Mouse (Mus musculus) layer of hippocampus, adult 9-11 months (tissue): ENCODE measurements around the gene Ndufa12.

Experiments
- DNase-seq: peaks from one replicate; pipeline ENCODE4 v3.0.0; 2022

Ndufa12 gene

DNA sequence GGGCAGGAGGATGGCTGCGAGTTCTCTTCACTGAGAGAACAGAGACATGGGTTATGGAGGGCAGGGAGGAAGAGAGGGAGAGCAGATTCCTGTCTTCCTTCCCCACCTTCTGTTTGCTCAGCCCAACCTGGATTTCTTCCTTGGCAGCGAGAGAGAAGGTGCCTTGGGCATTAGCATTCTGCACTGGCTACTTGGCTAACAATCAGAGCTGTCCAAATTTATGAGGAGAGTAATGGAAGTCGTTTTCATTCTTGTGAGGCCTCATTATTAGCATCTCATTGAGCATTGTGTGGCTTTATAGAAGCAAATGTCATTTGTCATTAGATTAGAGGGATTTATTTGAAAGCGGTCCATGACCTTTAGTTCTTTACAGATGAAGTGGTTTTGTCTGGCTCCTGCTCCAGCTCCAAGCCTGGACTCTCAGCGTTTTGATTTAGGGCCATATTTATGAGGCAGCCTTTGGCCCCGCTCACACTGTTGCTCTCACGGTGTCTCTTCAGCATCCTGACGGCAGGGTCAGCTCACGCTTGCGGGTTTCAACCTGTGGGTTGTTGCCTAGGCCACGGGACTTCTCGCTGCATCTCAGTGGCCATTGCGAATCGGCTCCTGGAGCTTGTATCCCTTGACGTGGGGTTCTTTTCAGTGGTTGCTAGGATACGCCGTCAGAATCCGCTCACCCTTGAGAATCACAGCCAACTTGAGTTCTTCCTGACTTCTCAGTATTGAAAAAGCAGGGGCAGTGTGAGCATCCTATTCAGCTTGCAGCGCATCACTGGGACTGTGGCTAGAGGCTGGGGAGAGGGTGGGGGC lies 31.9 kb downstream of the Ndufa12 start:
- DNase-seq = peak; percentile 34

DNA sequence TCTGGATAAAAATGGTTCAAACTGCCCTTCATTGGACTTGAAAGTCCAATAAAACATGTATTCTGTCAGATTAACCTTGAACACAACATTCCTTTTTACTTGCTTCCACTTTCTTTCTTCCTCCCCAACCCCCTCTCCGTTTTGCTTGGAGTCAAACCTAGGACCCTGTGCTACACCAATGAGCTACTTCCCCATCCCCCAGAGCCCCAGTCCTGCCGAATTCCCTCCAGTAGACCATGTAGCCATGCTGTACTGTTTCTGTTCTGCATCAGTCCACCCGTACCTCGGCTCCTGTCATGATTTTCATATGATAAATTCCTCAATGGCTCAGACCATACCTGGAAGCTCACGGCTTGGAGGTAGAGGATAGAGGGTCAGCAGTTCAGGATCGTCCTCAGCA lies 32.5 kb downstream of the Ndufa12 start:
- no peak for DNase-seq

DNA sequence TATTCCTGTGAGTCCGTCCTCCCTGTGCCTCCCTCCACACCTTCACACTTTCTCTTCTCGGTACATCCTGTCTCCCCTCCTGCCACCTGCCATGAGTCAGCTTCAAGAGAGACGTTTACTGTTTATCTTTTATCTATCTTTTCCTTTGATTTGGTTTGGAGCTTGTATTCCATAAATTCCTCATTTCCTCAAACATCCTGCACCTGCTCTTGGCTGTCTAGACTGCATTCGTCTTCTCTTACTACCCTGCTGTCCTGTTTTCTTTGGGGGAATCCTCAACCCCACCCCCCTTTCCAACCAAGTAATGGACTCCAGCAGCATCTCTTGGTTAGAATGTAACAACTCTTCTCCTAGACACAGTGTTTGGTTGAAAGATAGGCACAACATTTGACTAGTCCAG lies 36.7 kb downstream of the Ndufa12 start:
- no peak for DNase-seq

DNA sequence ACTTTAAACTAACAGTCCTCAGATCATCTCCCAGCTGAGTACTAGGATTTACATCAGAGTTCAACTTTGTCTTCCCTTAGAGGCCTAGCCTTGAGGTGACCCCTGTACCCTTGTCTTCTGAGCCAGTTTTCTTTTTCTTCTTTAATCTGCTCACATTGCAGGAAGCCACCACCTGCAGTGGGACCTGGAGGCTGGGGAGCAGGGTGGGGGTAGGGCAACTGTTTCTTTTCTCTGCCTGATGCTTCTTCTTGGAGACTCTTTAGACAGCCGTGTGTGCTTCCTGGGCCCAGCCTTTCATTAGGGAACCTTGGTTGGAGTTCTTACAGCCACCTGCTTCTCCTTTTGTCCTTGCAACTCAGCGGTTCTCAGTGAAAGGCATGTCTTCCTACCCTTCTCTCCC lies 42.8 kb downstream of the Ndufa12 start:
- DNase-seq = no peak

DNA sequence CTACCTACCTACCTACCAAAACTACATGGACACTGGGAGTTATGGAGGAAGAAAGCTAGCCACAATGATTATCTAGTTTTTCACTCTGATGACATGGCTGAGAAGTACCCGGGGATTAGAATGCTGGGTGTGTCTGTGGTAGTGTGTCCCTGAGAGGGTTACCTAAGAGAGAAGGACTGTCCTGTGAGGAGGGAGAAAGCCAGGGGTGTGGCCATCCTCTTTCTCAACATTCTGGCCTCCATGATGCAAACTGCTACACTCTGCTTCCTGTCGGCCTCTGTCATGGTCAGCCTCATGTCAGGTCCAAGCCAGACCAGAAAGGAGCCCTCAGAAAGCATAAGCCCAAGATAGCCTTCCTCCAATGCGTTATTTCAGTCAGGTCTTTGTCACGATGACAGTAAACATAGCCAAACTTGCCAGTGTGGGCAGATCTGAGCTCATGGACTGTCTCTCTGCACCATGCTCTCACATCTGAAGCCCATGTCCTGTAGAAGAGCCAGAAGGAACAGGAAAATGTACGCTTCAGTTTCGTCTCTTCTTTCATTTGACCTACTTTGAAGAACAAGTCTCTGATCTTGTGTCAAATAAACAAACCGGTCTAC lies 49.3 kb downstream of the Ndufa12 start:
- no peak for DNase-seq

DNA sequence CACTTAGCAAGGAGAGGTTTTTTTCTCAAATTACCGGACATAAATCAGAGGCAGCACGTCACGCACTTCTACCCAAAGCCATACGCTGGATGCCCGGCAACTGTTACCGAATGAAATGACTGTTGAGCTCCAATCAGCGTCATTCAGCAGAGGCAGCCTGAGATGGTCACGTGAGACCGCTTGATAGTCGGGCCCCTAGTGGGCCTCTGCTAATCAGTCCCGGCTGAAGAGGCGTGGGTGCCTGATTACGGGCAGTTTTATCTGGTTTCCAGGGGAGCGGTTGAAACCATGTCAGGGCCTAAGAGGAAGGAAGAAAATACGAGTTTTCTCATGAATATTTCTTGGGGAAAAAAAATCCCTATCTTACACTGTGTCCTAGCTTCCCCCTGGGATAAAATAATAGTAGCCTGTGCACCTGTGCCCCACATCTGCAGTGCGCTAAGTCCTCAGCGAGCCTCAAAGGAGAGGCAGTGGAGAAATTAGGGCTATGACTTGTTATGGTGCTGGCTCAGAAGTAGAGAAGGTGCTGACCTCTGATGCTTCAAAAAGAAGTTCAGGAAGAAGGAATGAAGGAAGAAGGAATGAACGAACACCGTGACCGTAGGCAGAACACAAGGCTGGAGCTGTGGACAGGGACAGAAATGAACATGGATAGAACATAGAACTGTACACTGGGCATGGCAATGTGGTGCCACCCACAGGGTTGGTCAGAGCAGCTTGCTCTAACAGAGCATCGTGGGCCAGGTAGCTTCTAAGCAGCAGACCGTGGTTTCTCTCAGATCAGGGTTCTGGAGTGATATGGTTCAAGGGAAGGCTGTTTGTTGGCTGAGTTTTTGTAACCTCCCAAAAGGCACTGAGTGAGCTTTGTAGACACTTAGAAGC lies 51.3 kb downstream of the Ndufa12 start:
- peak; percentile 23 for DNase-seq

DNA sequence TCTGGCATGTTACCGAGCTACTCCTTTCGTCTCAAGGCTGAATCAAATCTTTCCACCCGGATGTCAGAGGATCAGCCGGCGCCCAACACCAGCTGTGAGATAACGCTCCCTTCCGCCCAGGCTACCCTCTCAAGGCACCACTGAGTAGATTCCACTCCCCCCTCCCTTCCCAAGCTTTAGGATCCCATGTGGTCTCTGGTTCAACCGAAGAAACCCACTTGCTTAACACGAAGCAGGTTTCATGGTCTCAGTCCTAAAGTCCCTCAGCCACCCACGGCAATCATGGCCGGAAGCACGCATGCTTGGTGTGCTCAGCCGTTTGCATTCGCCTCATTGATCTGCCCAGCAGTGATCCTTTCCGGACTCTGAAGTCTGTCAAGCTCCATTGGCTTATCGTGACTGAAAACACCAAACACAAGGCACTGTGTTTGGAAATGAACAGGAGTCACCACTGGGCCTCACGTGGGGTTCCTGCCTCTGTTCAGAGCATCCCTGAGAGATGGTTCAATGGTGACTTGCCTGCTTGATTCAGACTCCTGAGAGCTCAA lies 54.8 kb downstream of the Ndufa12 start:
- no peak for DNase-seq

DNA sequence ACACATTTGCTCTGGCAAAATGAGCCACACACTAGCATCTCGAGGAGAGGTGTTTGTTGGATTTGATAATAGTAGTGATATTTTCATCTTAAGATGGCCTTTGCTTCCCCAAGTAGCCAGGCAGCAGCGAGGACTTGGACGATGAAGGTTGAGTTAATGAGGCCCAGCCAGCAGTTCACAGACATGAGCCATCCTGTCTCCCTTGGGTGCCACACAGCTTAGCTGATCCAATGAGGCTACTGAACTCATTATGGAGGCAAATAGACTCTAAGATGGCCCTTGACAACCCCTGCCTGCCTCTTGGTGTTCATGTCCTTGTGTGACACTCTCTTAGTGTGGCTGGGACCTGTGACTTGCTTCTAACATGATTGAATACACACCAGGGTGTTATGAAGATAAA lies 56.2 kb downstream of the Ndufa12 start:
- no peak for DNase-seq

DNA sequence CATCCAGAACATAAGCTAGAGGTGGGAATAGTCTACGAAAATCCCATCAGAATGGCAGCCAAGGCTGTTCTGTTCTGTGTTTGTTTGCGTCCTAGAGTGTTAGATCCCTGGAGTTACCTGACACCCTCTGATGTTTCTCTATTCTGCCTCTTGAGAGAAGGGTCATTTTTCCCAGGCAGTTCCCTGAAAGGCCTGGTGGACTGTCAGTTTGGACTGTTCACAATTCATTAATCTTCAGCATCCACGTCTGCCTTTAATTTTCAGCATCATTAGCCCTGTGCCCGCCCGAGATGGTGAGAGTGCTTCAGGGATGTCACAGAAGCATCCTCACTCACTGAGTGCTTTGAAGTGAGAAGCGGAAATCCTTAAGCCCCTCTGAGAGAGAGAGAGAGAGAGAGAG lies 57.2 kb downstream of the Ndufa12 start:
- DNase-seq = no peak

DNA sequence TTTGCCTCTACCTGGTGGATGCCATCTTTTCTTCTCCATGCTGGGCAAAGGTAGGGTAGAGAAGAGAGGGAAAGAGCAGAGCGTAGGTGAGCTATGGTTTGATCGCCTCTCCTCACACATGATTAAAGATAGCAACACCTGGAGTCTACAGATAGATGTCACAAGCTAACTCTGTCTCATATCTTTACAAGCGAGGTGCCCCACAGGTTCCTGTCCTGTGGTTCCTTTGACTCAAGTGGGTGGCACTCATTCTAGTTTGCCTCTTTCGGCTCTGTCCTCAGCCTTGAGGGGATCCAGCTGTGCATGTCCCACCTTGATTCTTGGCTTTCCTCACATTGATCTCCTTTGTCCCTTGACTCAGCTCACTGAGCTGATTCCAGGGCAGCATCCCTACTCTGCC lies 58.0 kb downstream of the Ndufa12 start:
- no peak for DNase-seq

DNA sequence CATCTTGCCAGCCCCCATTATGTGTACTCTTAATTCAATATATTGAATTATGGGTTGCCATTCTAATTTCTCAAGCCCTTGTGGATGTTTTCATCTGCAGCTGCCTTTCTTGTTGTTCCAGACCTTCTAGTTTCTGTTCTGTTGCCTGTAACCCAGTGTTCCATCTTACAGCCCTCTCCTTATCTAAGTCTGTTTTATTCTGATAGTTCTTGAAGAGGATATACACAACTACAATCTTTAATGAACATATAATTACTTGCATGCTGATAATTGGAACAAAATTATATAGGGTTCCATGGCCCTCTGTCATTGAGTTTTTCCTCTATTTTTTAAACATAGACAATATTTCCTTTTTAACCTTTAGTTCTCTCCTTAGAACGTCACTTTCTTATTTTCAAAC lies 62.0 kb downstream of the Ndufa12 start:
- no peak for DNase-seq

DNA sequence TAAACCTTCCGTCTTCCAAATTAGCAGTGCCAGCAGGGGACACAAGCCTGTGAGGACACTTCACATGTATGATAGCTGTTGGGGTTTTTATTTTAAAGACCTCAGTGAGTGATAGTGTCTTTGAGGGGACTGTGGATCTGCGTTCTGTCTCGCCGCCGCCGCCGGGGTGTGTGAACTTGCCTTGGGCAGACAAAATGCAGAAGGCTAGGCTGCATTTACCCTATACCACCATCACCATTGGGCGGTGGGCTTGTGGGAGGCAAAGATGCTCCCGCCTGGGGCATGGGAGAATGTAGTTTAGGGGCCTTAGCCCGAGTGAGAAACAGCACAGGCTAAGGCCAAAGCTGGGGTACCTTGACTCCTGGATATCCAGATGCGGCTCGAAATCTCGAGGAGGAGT lies 64.1 kb downstream of the Ndufa12 start:
- DNase-seq = no peak

DNA sequence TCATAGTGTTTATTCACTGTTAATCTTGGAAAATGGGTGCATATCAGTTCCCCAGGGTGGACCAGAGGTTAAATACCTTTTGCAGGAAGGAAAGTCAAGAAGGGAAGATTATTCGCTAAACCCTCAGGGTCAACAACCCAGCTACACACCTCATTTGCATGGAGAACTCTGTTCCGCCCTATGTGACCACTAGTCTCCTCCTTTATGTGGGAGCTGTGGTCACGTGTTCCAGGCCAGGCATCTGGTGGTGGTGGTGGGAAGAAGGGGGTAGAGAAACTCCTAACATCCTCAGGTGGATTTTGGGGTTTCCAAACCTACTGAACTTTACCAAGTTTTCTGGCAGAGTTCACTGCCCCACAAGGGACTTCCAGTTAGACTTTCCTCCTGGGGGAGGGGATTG lies 64.7 kb downstream of the Ndufa12 start:
- no peak for DNase-seq

DNA sequence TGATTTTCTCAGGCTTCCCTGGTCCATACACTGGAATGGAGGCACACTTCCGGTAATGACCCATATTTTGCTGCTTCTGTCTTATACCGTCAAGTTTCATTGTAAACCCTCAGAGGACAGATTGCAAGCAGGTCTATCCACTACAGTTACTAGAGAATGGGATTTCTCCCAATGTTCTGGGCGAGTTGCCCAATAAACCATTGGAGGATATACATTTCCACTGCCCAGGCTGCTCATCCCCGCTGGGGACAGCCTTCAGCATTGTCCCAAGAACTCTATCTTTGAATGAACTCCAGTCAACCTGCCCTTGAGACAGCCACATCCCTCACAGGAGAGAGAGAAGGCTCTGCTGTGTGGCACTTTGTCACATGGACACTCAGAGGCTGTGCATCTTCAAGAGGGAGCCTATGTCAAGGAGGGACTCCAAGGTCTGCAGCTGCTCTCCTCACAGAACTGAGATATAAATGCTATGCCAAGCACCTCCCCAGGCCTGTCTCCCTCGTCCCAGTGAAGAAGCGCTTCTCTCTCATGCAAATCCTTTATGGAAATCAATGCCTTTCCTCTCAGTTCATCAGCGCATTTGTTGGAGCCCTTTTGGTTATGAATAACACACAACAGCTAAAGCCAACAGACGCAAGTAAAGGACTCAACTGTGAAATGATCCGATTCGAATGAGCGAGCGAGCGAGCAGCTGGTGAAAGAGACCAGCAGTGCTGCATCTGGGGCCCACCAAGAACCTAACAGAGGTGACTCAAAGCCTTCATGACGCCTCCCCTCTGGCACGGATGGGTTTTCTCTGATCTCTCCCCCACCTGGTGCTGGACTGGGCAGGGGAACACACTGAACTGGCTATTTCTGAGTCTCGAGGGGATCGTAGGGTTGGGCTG lies 67.4 kb downstream of the Ndufa12 start:
- DNase-seq = no peak
